8 mouse cellular contexts compared by ENCODE assay signal in the genomic region with DNA sequence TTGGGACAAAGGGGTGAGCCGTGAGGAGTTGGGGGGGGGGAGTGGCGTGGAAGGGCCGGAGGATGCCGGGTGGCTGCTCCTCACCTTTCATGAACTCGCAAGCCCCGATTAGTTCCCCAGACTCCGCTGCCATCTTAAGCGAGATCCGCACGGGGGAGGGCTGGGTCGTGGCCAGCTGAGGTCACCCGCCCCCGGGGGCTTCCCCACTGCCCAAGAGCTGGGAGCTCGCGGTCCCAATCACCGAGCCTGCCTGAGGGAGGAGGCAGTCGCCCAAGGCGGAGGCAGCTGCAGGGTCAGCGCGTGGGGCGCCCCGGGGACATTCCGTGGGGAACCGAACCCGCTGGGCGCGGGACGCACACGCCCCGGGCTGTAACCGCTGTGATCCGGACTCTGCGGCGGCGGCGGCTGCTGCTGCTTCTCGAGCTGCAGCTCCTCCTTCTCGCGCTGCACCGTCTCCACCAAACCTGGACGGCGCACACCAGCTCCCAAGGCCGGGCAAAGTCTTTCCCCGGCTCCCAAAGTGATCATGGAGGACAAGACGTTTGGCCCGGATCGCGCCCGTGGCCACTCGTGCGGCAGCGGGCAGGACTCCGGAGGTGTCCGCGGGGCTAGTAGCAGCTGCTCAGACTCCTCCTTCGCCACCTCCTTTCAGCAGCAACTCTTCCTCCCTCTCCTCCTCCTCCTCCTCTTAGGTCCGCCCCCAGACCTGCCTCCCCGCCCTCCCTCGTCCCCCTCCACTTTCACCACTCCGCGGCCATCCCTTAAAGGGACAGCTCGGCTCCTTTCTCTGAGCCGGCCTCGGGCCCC. TPM values are rescaled to one million over a fixed set of nuclear protein-coding genes. Genes with fewer than 3 reads are reported as not detected.
DNase-seq lines count a peak whose midpoint lies in the region; ATAC-seq lines count a peak whose summit lies in the region.

Cdc14a (minus strand) TSS at position 680 of the 807 bp plus-strand sequence.

- peak; percentile 90 for DNase-seq in NIH3T3 (ENCODE audit: low read depth)
- peak; percentile 25 for DNase-seq in cerebellum, adult 8-10 months
- peak; percentile 91 for DNase-seq in forelimb bud, embryonic 11.5 days (ENCODE audit: low read depth, low spot score)
- DNase-seq in layer of hippocampus, postnatal 25 days (ENCODE audit: extremely low spot score in 1 of 2, low spot score in 1 of 2), result peak; percentile 44 to 52
- DNase-seq in lung, postnatal 25 days (ENCODE audit: low spot score), result peak; percentile 82
- DNase-seq in retina, postnatal 1 day, result peak; percentile 98
- peak; percentile 65 for DNase-seq in urinary bladder, adult 2 months (ENCODE audit: low spot score)

- ATAC-seq in hematopoietic stem cell, adult 5-6 weeks (replicated peaks in 1 of 2; ENCODE audit: insufficient read depth in 1 of 2, low FRiP score in 2 of 2, low TSS enrichment in 1 of 2, low read depth in 1 of 2, poor library complexity in 2 of 2, severe bottlenecking in 2 of 2), result peak; percentile 70 to 72

RNA-seq across cellular contexts. Expression of gene Cdc14a, which starts in this region (rescaled TPM):
- 35.3 and 44.7 TPM in 2 replicates for total RNA-seq in hematopoietic stem cell, adult 5-6 weeks (2017)
- total RNA-seq in layer of hippocampus, postnatal 25 days (2021), result 1 to 10 TPM; 4.3 to 4.5 TPM
- 6.3 and 6.6 TPM in 2 replicates for polyA plus RNA-seq in urinary bladder, adult 2 months (2012; rRNA removed)

Comparison
In these comparisons a context has a peak if more than half of its experiments do, and no peak if none do; other contexts are left out.
1. Peak in every context shown above with its lines: DNase-seq and ATAC-seq.
2. DNase-seq: peak in every context shown above with its lines; median percentile 98 in retina, postnatal 1 day; 91 in forelimb bud, embryonic 11.5 days; 90 in NIH3T3; 82 in lung, postnatal 25 days; 65 in urinary bladder, adult 2 months; 48 in layer of hippocampus, postnatal 25 days; 25 in cerebellum, adult 8-10 months.